Mouse (Mus musculus): ENCODE measurements around the gene Zc3hc1.

Gene Zc3hc1

DNA sequence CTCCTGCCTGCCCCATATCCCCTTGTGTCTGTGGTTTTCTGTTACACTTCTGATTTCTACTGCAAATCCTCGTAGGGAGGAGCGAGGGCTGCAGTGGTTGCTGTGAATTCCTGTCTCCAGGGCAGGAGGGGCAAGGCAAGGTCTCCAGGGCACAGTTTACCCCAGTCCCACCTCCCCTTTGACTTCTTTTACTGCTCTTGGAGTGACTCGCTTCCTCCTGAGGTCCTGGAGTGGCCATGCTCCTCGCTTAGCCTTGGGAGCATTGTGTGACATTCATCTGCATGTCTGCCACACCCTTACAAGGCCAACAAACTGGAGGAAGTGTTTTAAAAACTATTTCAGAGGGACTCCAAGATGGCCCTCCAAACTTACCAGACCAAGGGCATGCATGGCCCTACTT, 69.8 kb downstream of the Zc3hc1 start:
- no peak for DNase-seq (ENCODE audit: low spot score in 2 of 2)

DNA sequence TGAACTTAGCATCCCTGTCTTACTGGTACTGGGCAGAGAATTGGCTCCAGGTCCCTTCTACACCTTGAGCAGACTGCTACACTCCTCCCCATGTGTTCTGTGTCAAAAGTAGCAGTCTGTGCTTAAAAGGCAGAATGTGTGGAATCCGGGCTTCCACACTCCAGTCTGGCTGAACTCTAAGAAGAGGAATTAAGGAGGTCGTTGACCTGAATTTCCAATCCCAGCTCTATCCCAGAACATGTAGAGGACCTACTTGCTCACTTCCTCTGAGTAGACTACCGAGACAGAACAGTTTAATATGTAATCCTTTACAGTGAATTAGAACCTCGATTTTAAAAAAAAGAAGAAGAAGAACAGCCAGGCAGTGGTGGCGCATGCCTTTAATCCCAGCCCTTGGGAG, 71.6 kb downstream of the Zc3hc1 start:
- no peak for DNase-seq (ENCODE audit: low spot score in 2 of 2)

Measured in right cerebral cortex, postnatal 10 days (tissue).